Mouse (Mus musculus): ENCODE data around the gene Fhl2. TPM values are rescaled to one million over a fixed set of nuclear protein-coding genes. Genes with fewer than 3 reads are reported as not detected.

Gene Fhl2
- polyA plus RNA-seq, 2 experiments: 19.5 to 23.1 TPM

GRCm38 (mm10) chr1:43203282-43203681 lies 6.5 kb upstream of the Fhl2 start:
- Histone ChIP-seq H3K9ac (ENCODE audit: low read depth, low read length, severe bottlenecking) (no peak overlapping the region), H3K36me3 (ENCODE audit: control insufficient read depth, insufficient read depth, low read length) (no peaks in the 10 kb centered on the region), H3K9me3 (ENCODE audit: control insufficient read depth, low read length) (no peaks in the 10 kb centered on the region), H3K4me2 (replicated peaks; ENCODE audit: low read depth, low read length, severe bottlenecking) (no peak overlapping the region), H3K27me3 (ENCODE audit: control insufficient read depth, insufficient read depth, low read length) (no peaks in the 10 kb centered on the region), H3K27ac (replicated peaks; ENCODE audit: low read depth, low read length) (no peak overlapping the region), H3K4me3 (replicated peaks; ENCODE audit: low read length) (no peak overlapping the region), H3K4me1 (ENCODE audit: control insufficient read depth, insufficient read depth, low read length) (no peaks in the 10 kb centered on the region)
- no peak for DNase-seq (ENCODE audit: low spot score)
- no peak for TF ChIP-seq POLR2A (IDR thresholded peaks at IDR 0.05; ENCODE audit: borderline replicate concordance, extremely low read depth, insufficient read depth, insufficient read length)
- ATAC-seq (ENCODE audit: low FRiP score, low read depth): no peak
- 28% methylated on average over 5 of the region's 5 CpGs for WGBS

DNA sequence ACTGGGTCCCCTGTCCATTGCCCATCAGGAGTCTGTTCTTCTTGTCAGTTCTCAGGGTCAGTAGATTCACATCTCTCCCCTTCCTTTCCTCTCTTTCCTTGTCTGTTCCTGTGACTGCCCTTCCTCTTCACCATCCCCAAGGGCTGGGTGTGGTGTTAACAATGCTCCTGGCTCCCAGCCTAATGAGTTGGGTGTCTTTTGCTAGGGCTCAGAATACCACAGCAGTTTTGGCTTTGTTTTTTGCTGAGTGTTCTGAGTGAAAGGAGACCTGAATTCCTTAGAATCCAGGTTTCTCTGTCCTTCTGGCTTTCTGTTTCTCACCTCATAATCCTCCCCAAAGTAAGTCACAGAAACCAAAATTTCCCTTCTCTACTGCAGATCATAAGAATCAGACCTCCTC lies 5.4 kb upstream of the Fhl2 start:
- H3K27me3 ChIP-seq (ENCODE audit: control insufficient read depth, insufficient read depth, low read length): no peaks in the 10 kb centered on the region
- H3K4me3 ChIP-seq (replicated peaks; ENCODE audit: low read length): no peak overlapping the region
- H3K4me2 ChIP-seq (replicated peaks; ENCODE audit: low read depth, low read length, severe bottlenecking): no peak overlapping the region

GRCm38 (mm10) chr1:43201796-43202195 lies 5.0 kb upstream of the Fhl2 start:
- ATAC-seq (ENCODE audit: low FRiP score, low read depth): no peak
- TF ChIP-seq POLR2A (IDR thresholded peaks at IDR 0.05; ENCODE audit: borderline replicate concordance, extremely low read depth, insufficient read depth, insufficient read length): no peak

More for the DNA sequence above, 5.4 kb upstream of the Fhl2 start:
- Histone ChIP-seq H3K9me3 (ENCODE audit: control insufficient read depth, low read length) (no peaks in the 10 kb centered on the region), H3K36me3 (ENCODE audit: control insufficient read depth, insufficient read depth, low read length) (no peaks in the 10 kb centered on the region), H3K27ac (replicated peaks; ENCODE audit: low read depth, low read length) (no peak overlapping the region), H3K4me1 (ENCODE audit: control insufficient read depth, insufficient read depth, low read length) (no peaks in the 10 kb centered on the region), H3K9ac (ENCODE audit: low read depth, low read length, severe bottlenecking) (no peak overlapping the region)
- no peak for DNase-seq (ENCODE audit: low spot score)
- no peak for ATAC-seq (ENCODE audit: low FRiP score, low read depth)
- TF ChIP-seq POLR2A (IDR thresholded peaks at IDR 0.05; ENCODE audit: borderline replicate concordance, extremely low read depth, insufficient read depth, insufficient read length): no peak

GRCm38 (mm10) chr1:43199867-43200240 lies 3.1 kb upstream of the Fhl2 start:
- Histone ChIP-seq H3K4me1 (ENCODE audit: control insufficient read depth, insufficient read depth, low read length) (no peaks in the 10 kb centered on the region), H3K27me3 (ENCODE audit: control insufficient read depth, insufficient read depth, low read length) (no peaks in the 10 kb centered on the region), H3K27ac (replicated peaks; ENCODE audit: low read depth, low read length) (no peak overlapping the region), H3K9me3 (ENCODE audit: control insufficient read depth, low read length) (no peaks in the 10 kb centered on the region), H3K9ac (ENCODE audit: low read depth, low read length, severe bottlenecking) (no peak overlapping the region), H3K4me3 (replicated peaks; ENCODE audit: low read length) (no peak overlapping the region), H3K36me3 (ENCODE audit: control insufficient read depth, insufficient read depth, low read length) (no peaks in the 10 kb centered on the region), H3K4me2 (replicated peaks; ENCODE audit: low read depth, low read length, severe bottlenecking) (no peak overlapping the region)
- no peak for TF ChIP-seq POLR2A (IDR thresholded peaks at IDR 0.05; ENCODE audit: borderline replicate concordance, extremely low read depth, insufficient read depth, insufficient read length)
- ATAC-seq (ENCODE audit: low FRiP score, low read depth) (no peak), DNase-seq (ENCODE audit: low spot score) (no peak)
- 70% methylated on average over 3 of the region's 3 CpGs for WGBS

More at GRCm38 (mm10) chr1:43201796-43202195, 5.0 kb upstream of the Fhl2 start:
- H3K27me3 ChIP-seq (ENCODE audit: control insufficient read depth, insufficient read depth, low read length): no peaks in the 10 kb centered on the region
- no peaks in the 10 kb centered on the region for H3K4me1 ChIP-seq (ENCODE audit: control insufficient read depth, insufficient read depth, low read length)
- H3K9ac ChIP-seq (ENCODE audit: low read depth, low read length, severe bottlenecking): no peak overlapping the region
- no peak for DNase-seq (ENCODE audit: low spot score)
- no peaks in the 10 kb centered on the region for H3K9me3 ChIP-seq (ENCODE audit: control insufficient read depth, low read length)
- 90% methylated on average over 1 of the region's 2 CpGs for WGBS
- H3K36me3 ChIP-seq (ENCODE audit: control insufficient read depth, insufficient read depth, low read length): no peaks in the 10 kb centered on the region
- no peak overlapping the region for H3K4me3 ChIP-seq (replicated peaks; ENCODE audit: low read length)
- H3K27ac ChIP-seq (replicated peaks; ENCODE audit: low read depth, low read length): no peak overlapping the region
- no peak overlapping the region for H3K4me2 ChIP-seq (replicated peaks; ENCODE audit: low read depth, low read length, severe bottlenecking)

GRCm38 (mm10) chr1:43199210-43199866 lies 2.6 kb upstream of the Fhl2 start:
- WGBS: 87% methylated on average over 3 of the region's 3 CpGs
- TF ChIP-seq POLR2A (IDR thresholded peaks at IDR 0.05; ENCODE audit: borderline replicate concordance, extremely low read depth, insufficient read depth, insufficient read length): no peak
- Histone ChIP-seq H3K4me2 (replicated peaks; ENCODE audit: low read depth, low read length, severe bottlenecking) (no peak overlapping the region), H3K27me3 (ENCODE audit: control insufficient read depth, insufficient read depth, low read length) (no peaks in the 10 kb centered on the region), H3K4me3 (replicated peaks; ENCODE audit: low read length) (no peak overlapping the region), H3K27ac (replicated peaks; ENCODE audit: low read depth, low read length) (no peak overlapping the region), H3K4me1 (ENCODE audit: control insufficient read depth, insufficient read depth, low read length) (no peaks in the 10 kb centered on the region), H3K9ac (ENCODE audit: low read depth, low read length, severe bottlenecking) (no peak overlapping the region), H3K9me3 (ENCODE audit: control insufficient read depth, low read length) (no peaks in the 10 kb centered on the region), H3K36me3 (ENCODE audit: control insufficient read depth, insufficient read depth, low read length) (no peaks in the 10 kb centered on the region)
- ATAC-seq (ENCODE audit: low FRiP score, low read depth): no peak
- DNase-seq (ENCODE audit: low spot score): no peak
